Mouse (Mus musculus): ENCODE results near the gene Spaca6.

The Spaca6 gene

DNA sequence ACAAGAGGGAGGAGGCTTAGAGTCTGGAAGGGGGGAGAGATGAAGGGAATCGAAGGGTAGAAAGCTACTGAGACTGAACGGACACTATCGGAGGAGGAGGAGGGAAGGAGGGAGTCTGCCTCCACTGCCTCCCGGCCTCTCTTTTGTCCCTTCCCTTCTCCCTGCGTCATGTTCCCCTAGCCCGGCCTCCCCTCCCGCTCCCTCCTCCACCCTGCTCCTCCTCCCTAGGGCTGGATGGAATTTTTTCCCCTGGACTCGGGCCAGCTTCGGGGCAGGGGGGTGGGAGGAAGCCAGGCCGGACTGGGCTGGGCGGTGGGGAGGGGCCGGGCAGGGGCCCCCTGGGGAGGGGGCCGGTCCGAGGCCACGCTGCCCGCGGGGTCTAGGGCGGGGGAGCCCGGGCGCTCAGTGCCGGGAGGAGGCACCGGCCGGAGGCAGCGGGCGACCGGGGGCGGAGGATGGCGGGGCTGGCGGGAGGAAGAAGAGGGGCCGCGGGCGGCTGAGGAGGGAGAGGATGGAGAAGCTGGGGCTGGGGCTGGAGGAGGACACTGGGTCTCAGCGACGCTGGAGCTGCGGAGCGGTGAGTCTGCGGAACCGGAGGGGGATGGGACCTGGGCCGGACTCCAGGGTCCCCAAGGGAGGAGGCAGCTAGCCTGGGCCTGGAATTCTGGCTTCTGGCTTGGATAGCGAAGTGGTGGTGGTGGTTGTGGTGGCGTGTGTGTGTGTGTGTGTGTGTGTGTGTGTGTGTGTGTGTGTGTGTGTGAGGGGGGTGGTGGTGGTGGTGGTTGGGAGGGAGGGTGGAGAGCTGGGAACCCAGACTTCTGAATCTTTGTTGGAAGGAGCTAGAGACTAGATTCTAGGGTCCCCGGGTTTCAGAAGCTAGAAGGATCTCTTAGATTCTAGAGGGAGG is at the start of gene Spaca6:
Gene Spaca6, plus strand, starts transcription at position 408 of the 907 bp plus-strand sequence.
- peak; percentile 95 for DNase-seq (ENCODE audit: low spot score)

DNA sequence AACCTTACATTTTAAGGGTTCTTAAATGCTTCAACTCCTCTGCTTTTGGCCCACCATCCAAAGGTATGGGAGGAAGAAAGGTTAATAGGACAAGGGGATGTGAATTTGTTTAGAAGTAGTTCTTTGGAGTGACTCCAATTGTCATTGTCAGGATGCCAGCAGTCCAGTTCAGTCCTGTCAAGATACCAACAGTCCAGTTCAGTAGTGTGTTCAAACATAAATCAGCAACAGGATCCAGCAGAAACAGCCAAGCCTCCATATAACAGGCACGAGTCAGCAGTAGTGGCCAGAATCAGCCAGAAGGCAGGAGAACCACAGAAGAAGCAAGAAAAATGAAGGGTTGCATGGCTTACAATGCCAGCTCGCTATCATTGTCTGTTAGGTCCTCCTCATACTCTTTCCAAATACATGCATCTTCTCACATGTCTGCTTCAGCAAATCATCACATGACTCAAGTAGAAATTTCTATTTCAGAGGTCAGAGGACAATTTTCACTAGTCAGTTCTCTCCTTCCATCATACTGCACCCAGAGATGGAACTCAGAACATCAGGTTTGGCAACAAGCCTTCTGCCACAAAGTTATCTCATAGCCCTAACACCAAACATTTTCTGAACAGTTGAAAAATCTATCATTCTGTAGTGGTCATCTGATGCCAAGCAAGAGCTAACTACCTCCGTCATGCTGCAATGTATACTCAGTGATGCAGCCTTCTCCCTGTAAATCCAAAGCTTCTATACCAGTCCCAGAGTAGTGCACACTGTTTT is 35.9 kb upstream of the Spaca6 start:
- DNase-seq (ENCODE audit: low spot score), result no peak

DNA sequence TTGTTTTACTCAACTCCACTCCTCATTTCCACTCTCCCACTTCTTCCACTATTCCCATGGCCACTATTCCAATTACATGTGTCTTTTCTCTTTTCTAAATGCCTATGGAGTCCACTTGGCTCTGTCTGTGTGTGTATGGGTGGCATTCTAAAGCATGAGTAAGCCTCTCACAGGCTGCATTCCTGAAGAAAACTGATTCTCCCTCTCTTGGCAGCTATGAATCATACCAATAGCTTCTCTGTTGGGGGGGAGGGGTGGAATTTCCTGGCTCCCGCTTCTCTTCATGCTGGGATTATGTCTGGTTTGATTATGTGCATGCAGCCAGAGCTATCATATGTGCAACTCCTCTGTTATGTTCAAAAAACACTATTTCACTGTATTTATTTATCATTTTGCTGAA is 34.4 kb upstream of the Spaca6 start:
- DNase-seq (ENCODE audit: low spot score), result no peak

DNA sequence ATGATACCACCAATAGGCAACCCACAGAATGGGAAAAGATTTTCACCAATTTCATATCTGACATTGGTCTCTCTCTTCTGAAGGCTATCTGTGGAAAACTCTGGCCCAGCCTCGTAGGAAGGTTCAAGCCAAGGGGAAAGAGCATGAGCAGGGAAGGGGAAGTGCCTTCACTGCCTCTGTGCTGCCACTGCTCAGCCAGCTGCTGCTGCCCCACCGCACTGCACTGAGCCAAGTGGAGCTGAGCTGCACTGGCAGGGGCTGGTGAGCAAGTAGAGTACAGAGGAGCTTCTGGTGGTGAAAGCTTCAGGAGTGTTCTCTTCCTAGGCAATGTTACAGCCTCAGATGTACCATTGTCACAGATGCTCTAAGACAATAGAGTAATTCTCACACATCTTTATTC is 31.4 kb upstream of the Spaca6 start:
- no peak for DNase-seq (ENCODE audit: low spot score)

- no peak for DNase-seq (ENCODE audit: low spot score)
These were observed 3.2 kb upstream of the Spaca6 start for GRCm38 (mm10) chr17:17823612-17824336.

DNA sequence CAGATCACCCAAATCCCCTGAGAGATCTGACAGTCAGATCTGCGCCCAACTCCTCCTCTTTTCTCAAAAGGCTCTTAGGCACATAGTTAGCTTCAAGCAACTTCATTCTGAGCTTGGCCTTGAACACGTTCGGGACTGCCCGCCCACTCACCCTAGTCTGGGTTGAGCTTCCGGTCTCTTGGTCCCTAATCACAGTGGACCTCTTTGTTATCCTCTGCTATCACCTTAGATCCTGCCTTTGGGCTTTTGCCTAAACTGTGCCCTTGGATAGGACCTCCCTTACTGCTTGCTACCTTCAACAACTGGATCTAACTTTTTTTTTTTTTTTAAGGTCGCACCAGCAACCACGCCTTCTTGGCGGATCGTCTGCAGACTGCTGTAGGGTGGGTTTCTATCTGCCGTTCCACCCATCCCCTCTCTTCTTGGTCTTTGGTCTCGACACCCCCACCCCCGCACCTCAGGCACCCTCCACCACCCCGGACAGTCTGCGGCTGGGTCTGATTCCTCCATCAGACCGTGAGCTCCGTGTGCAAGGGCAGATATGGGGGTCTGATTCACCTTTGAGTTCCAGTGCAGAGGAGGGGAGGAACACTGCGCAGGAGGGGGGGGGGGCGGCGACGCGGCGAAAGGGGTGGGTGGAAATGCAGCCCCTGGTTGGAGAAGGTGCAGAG is 902 bp upstream of the Spaca6 start:
- peak; percentile 29 for DNase-seq (ENCODE audit: low spot score)

GRCm38 (mm10) chr17:17827658-17828190 is 766 bp downstream of the Spaca6 start:
- peak; percentile 39 for DNase-seq (ENCODE audit: low spot score)

- DNase-seq (ENCODE audit: low spot score), result peak; percentile 49
These were observed 1.4 kb downstream of the Spaca6 start for GRCm38 (mm10) chr17:17828191-17828981.

DNA sequence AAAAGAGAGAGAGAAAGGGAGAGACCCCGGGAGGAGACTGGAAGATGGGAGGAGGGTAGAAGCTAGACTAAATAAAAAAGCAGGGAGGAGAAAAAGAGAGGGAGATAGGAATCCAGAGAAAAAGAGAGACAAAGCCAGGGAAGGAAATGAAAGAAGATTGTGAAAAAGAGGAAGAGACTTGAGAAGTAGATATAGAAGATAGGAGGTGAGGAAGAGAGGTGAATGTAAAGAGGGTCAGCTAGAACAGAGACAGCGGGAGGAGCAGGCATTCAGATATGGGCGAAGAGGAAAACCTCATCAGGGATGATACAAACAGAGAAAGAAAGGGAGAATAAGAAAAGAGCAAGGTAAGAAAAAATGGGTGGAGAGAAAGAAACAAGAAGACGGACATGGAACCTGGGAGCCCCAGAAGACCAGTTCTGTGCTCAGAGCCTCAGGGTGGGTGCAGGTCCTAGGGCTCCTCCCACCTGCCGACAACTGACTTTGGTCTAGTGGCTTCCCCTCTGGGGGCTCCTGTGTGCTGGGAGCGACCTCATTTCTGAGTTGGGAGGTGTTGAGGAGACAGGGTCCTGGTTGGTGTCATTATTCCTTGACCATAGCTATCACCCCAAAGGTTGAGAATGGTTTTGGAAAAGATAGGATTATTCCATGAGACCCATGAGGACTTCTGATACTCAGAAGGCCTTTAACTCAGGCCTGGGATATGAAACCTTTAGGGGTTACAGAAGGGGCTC is 2.3 kb downstream of the Spaca6 start:
- DNase-seq (ENCODE audit: low spot score), result no peak

DNA sequence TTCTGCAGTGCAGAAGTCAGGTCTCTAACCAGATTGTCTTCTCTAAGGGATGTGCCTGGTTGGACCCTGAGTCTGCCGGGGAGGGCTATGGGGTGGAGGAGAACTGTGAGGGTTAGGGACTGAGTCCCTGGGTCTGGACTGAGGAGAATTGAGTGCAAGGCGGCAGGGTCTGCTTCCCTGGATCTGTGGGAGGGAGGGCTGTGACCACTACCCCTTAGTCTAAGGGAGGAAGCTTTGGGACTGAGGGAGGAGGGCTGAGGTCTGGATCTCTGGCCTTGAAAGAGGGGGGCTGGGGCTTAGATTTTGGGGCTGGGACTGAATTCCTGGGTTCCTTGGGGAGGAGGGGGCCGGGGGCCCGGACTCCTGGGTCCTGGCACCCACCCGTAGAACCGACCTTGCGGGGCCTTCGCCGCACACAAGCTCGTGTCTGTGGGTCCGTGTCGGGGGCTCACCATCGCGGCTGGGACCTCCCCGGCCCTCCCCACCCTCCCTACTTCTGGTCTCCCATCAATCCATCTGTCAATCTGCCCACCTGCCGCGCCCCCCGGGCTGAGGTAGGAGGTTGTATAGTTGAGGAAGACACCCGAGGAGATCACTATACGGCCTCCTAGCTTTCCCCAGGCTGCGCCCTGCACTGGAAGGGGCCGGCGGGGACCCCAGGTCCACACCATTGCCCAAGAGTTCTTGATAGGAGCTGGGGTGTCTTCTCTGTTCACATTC is 3.0 kb downstream of the Spaca6 start:
- no peak for DNase-seq (ENCODE audit: low spot score)

DNA sequence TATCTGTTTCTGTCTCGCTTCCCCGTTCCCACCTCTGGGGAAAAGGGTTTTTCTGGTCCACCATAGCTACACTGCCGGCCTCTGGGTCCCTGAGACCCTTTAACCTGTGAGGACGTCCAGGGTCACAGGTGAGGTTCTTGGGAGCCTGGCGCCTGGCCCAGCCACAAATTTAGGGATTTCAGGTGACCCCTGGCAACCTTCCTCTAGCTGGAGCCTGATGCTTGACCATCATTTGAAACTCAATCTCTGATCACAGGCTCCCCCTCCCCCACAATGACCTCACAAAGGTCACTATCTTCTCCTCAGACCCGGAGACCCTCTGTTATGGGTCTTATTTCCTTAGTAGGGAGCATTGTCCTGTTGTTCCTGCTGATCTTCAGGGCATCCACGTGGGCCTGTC is 3.8 kb downstream of the Spaca6 start:
- DNase-seq (ENCODE audit: low spot score), result no peak

DNA sequence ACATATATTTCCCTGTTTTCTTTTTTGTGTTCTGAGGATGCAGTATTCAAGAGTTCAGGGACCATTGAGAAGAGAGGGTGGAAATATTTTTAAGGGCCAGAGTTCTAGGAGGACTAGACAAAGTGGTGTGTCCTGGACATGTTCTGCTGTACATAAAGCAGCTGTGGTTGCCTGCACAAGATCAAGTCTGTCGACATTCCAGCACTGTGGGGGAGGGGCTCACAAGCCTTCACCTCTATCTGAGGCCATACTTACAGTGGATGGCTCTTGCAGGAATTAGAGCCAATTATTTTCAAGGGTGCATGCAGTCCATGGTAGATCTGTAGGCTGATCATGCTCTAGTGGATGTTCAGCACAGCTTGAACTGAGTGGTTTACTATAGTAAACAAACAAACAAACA is 7.9 kb downstream of the Spaca6 start:
- no peak for DNase-seq (ENCODE audit: low spot score)

GRCm38 (mm10) chr17:17836101-17836500 is 9.1 kb downstream of the Spaca6 start:
- DNase-seq (ENCODE audit: low spot score), result no peak

GRCm38 (mm10) chr17:17837426-17837825 is 10.5 kb downstream of the Spaca6 start:
- DNase-seq (ENCODE audit: low spot score), result peak; percentile 21

DNA sequence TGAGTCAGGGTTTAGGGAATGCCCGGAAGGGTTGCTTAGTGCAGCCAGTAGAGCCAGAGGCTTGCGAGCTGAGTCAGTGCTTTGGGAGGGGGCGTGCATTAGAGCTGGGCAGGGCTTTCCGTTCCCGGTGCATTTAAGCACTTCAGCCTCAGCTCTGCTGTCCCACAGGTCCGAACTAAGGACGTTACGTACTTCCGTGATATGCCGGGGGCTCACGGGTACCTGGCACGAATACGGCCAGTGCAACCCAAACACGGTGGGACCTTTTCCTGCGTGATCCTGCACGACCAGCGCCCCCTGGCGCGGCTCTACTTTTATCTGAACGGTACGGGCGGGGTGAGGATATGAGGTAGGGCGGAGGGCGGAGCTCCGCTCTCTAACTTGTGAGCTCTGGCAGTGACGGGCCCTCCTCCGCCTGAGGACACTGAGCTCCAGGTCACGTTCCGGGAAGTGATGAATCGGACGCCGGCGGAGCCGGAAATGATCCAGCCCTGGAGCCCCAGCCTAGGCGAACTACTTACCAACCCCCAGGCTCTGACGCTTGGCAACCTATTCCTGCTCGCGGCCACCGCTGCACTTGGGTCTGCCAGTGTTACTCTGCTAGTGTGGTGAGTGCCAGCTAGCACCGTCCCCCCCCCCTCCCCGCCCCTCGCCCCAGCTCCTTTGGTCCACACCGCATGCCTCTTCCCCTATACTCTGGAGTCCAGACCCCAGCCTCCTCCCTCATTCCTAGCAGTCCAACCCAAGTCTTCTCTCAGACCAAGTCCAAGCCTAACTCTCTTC is 11.2 kb downstream of the Spaca6 start:
- DNase-seq (ENCODE audit: low spot score), result peak; percentile 90

- DNase-seq (ENCODE audit: low spot score), result no peak
These were observed 12.3 kb downstream of the Spaca6 start for GRCm38 (mm10) chr17:17839276-17839675.

- no peak for DNase-seq (ENCODE audit: low spot score)
These were observed 13.8 kb downstream of the Spaca6 start for GRCm38 (mm10) chr17:17840796-17841195.

DNA sequence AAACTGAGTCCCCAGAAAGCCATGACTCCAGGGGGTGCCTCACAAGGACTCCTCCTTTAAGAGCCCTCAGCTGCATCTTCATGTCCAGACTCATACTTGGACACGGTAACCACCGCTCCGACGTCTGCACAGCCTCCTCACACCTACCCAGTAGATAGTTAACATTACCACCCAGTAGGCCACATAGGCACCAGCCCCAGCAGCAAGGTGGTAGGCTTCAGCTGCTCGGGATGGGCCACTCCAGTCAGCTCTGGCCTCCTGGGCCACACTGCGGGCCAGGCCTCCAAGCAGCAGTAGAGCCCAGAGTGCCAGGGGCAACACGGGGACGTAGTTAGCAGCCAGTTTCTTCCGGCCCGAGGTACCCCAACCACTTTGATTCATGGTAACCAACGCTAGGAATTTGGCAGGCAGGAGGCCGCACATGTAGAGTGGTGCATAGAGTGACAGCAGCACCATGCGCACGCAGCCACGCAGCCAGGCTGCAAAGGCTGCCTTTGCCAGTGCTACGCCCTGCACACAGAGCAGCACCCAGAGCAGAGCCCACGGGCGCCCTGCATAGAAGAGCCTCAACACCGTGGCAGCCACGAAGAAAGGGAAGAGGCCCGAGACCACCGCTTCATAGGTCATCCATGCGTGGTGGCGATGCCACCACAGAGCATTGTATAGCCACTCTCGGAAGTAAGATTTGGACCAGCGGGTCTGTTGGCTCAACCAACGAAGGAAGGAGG is 16.7 kb downstream of the Spaca6 start:
- no peak for DNase-seq (ENCODE audit: low spot score)
